Mouse (Mus musculus) heart, adult 2 months (tissue): ENCODE data around the gene Pds5a.

Experiments
- CTCF ChIP-seq: fragments of 200-600 bp; IDR thresholded peaks from 2 replicates; pipeline ENCODE4 v1.8.1; 2022; ENCODE audit warnings: antibody characterized with exemption, mild to moderate bottlenecking, moderate library complexity
- EP300 ChIP-seq: fragments of 200-500 bp; IDR thresholded peaks from 2 replicates; pipeline ENCODE4 v1.6.1; 2011; ENCODE audit warnings: low read depth, low read length, control low read depth; ENCODE audit not compliant: insufficient read depth

DNA sequence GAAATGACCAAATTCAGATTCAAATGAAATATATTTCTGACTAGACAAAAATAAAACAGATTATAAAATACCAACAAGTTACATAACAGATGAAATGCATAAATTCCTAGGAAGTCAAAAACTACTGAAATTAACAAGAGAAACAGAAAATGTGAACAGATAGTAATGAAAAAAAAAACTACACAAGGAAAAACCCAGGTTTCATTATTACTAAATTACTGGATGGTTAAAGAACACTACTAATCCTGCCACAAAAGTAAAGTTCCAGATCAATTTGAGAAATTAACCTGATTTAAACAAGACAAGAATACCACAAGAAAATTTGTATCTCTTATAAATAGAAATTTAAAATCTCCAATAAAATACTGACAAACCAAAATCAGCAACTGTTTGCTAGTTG lies 25.9 kb downstream of the Pds5a start:
- no peak for TF ChIP-seq EP300
- TF ChIP-seq CTCF, result no peak
